Mouse (Mus musculus) E14TG2a.4 (cell line): Measurements from ENCODE around the gene Ccdc120.
"Not testable (repeated sequence)": the region's sequence is repeated elsewhere in the genome, so short reads cannot be mapped to it uniquely, and the experiment has no call there.

Experiments used
- H3K27me3 ChIP-seq: 2 replicates; pipeline ENCODE4 v1.6.1; 2014; ENCODE audit warnings: low read length, control low read depth; ENCODE audit not compliant: insufficient read depth
- H3K36me3 ChIP-seq: 2 replicates; pipeline ENCODE4 v1.6.1; 2014; ENCODE audit warnings: low read length, control low read depth; ENCODE audit not compliant: insufficient read depth
- H3K4me1 ChIP-seq: replicated peaks from 2 replicates; pipeline ENCODE4 v1.6.1; 2014; ENCODE audit warnings: low read depth, low read length, control low read depth
- H3K4me3 ChIP-seq: replicated peaks from 2 replicates; pipeline ENCODE4 v1.5.1; 2014; ENCODE audit warnings: mild to moderate bottlenecking, low read length
- H3K9me3 ChIP-seq: 2 replicates; pipeline ENCODE4 v1.6.1; 2014; ENCODE audit warnings: low read length, control low read depth
- CTCF ChIP-seq: conservative IDR thresholded peaks from 2 replicates; pipeline ENCODE4 v1.5.1; 2014; ENCODE audit warnings: low read length
- NANOG ChIP-seq: IDR thresholded peaks from 2 replicates; pipeline ENCODE4 v1.6.1; 2014; ENCODE audit warnings: borderline replicate concordance, low read length, mixed read lengths
- POU5F1 ChIP-seq: IDR thresholded peaks from 2 replicates; pipeline ENCODE4 v1.6.1; 2014; ENCODE audit warnings: low read length, borderline replicate concordance

The Ccdc120 gene

GRCm38 (mm10) chrX:7722282-7722611 is 28.5 kb downstream of the Ccdc120 start:
- Histone ChIP-seq H3K27me3 (no peaks in the 10 kb centered on the region), H3K4me1 (peaks cover 41% of the 10 kb centered on the region), H3K9me3 (no peaks in the 10 kb centered on the region), H3K4me3 (peak overlapping the region; percentile 84), H3K36me3 (peaks cover 37% of the 10 kb centered on the region)
- TF ChIP-seq NANOG = no peak
- no peak for TF ChIP-seq CTCF

- Histone ChIP-seq H3K4me3 (peak within 1 kb of the TSS; percentile 84), H3K36me3 (peaks cover 32% of the 10 kb centered on the region), H3K9me3 (no peaks in the 10 kb centered on the region), H3K4me1 (peaks cover 36% of the 10 kb centered on the region), H3K27me3 (no peaks in the 10 kb centered on the region)
- no peak for TF ChIP-seq POU5F1
- TF ChIP-seq CTCF = no peak
- no peak for TF ChIP-seq NANOG
Observed at GRCm38 (mm10) chrX:7721514-7722281, 29.0 kb downstream of the Ccdc120 start, which contains the start of gene Gm45208. Gene Gm45208, plus strand, starts transcription at chrX:7722245.

GRCm38 (mm10) chrX:7716058-7716457 is 34.6 kb downstream of the Ccdc120 start:
- not testable (repeated sequence) for H3K36me3 ChIP-seq, H3K27me3 ChIP-seq

GRCm38 (mm10) chrX:7714135-7714899 is 36.4 kb downstream of the Ccdc120 start, which contains the start of gene Wdr45:
Gene Wdr45, plus strand, starts transcription at chrX:7714333.
- not testable (repeated sequence) for H3K27me3 ChIP-seq, H3K36me3 ChIP-seq, H3K9me3 ChIP-seq, H3K4me1 ChIP-seq
- H3K4me3 ChIP-seq = peak within 1 kb of the TSS; percentile 77

More at GRCm38 (mm10) chrX:7716058-7716457, 34.6 kb downstream of the Ccdc120 start:
- H3K4me3 ChIP-seq, H3K9me3 ChIP-seq, H3K4me1 ChIP-seq: not testable (repeated sequence)

GRCm38 (mm10) chrX:7713764-7714134 is 37.0 kb downstream of the Ccdc120 start:
- Histone ChIP-seq H3K36me3 (peaks cover 11% of the 10 kb centered on the region; the same call in 1 of the 2 replicates), H3K4me3 (peak overlapping the region; percentile 76)
- H3K9me3 ChIP-seq, H3K27me3 ChIP-seq, H3K4me1 ChIP-seq: not testable (repeated sequence)

- H3K27me3 ChIP-seq = no peaks in the 10 kb centered on the region
- TF ChIP-seq NANOG (no peak), CTCF (no peak), POU5F1 (no peak)
- H3K36me3 ChIP-seq = peaks cover 36% of the 10 kb centered on the region
- H3K4me1 ChIP-seq = peaks cover 13% of the 10 kb centered on the region
- no peaks in the 10 kb centered on the region for H3K9me3 ChIP-seq
- peak within 1 kb of the TSS; percentile 85 for H3K4me3 ChIP-seq
Observed at GRCm38 (mm10) chrX:7696954-7697381, 53.7 kb downstream of the Ccdc120 start, which contains the start of gene Gpkow. Gene Gpkow, plus strand, starts transcription at chrX:7697131.

- H3K4me3 ChIP-seq = no peak overlapping the region
- no peaks in the 10 kb centered on the region for H3K9me3 ChIP-seq
- TF ChIP-seq NANOG = no peak
- TF ChIP-seq CTCF = no peak
- no peak for TF ChIP-seq POU5F1
- H3K36me3 ChIP-seq = peaks cover 32% of the 10 kb centered on the region
- H3K27me3 ChIP-seq = no peaks in the 10 kb centered on the region
- peaks cover 13% of the 10 kb centered on the region for H3K4me1 ChIP-seq
Observed at GRCm38 (mm10) chrX:7696520-7696919, 54.2 kb downstream of the Ccdc120 start.

GRCm38 (mm10) chrX:7692862-7693261 is 57.8 kb downstream of the Ccdc120 start:
- TF ChIP-seq CTCF = peak; percentile 56
- TF ChIP-seq NANOG = no peak
- no peak for TF ChIP-seq POU5F1
- H3K36me3 ChIP-seq = no peaks in the 10 kb centered on the region
- no peaks in the 10 kb centered on the region for H3K4me1 ChIP-seq
- no peaks in the 10 kb centered on the region for H3K27me3 ChIP-seq
- no peaks in the 10 kb centered on the region for H3K9me3 ChIP-seq
- H3K4me3 ChIP-seq = no peak overlapping the region

- no peaks in the 10 kb centered on the region for H3K4me1 ChIP-seq
- no peaks in the 10 kb centered on the region for H3K27me3 ChIP-seq
- H3K4me3 ChIP-seq = no peak overlapping the region
- H3K36me3 ChIP-seq = no peaks in the 10 kb centered on the region
- no peaks in the 10 kb centered on the region for H3K9me3 ChIP-seq
- no peak for TF ChIP-seq CTCF
Observed at GRCm38 (mm10) chrX:7690486-7690885, 60.2 kb downstream of the Ccdc120 start.
